Mouse (Mus musculus) lung, postnatal 0 days (tissue): ENCODE measurements at regions not wholly inside any gene's neighbourhood (a gene's known extent, or its start where the extent isn't known, plus 50 kb on each side); places are given as distances from the start of the nearest gene placed in this dataset.

Experiments
- ATAC-seq: fragments of 200-750 bp; cut with Nextera tagmentation; 2 replicates; pipeline ENCODE4 v1.8.0; 2017; ENCODE audit warnings: moderate library complexity
- DNase-seq: peaks from one replicate; pipeline ENCODE4 v3.0.0-alpha.2; 2016; ENCODE audit warnings: low spot score
- H3K27ac ChIP-seq: fragments of 300-500 bp; sonication (generic); 2 replicates; pipeline ENCODE4 v1.5.1; 2014; ENCODE audit warnings: antibody characterized with exemption, mild to moderate bottlenecking, low read length, mixed read lengths
- H3K27me3 ChIP-seq: fragments of 300-500 bp; sonication (generic); replicated peaks from 2 replicates; pipeline ENCODE4 v1.6.1; 2014; ENCODE audit warnings: low read length, mixed read lengths; ENCODE audit not compliant: insufficient read depth
- H3K36me3 ChIP-seq: fragments of 300-500 bp; sonication (generic); 2 replicates; pipeline ENCODE4 v1.6.1; 2014; ENCODE audit warnings: low read length, mixed read lengths; ENCODE audit not compliant: insufficient read depth
- H3K4me1 ChIP-seq: fragments of 300-500 bp; sonication (generic); 2 replicates; pipeline ENCODE4 v1.6.1; 2014; ENCODE audit warnings: antibody characterized with exemption, low read depth, low read length, mixed read lengths; ENCODE audit not compliant: insufficient read depth
- H3K4me2 ChIP-seq: fragments of 300-500 bp; sonication (generic); replicated peaks from 2 replicates; pipeline ENCODE4 v1.6.1; 2014; ENCODE audit warnings: low read depth, mild to moderate bottlenecking, low read length, moderate library complexity, mixed read lengths
- H3K4me3 ChIP-seq: fragments of 300-500 bp; sonication (generic); 2 replicates; pipeline ENCODE4 v1.5.1; 2014; ENCODE audit warnings: low read depth, low read length
- H3K9ac ChIP-seq: fragments of 300-500 bp; sonication (generic); replicated peaks from 2 replicates; pipeline ENCODE4 v1.6.1; 2014; ENCODE audit warnings: low read depth, mild to moderate bottlenecking
- H3K9me3 ChIP-seq: fragments of 300-500 bp; sonication (generic); 2 replicates; pipeline ENCODE4 v1.6.1; 2016; ENCODE audit warnings: low read length, mixed read lengths
- CTCF ChIP-seq: IDR thresholded peaks from 2 replicates; pipeline ENCODE4 v1.5.1; 2016; ENCODE audit warnings: antibody characterized with exemption, mild to moderate bottlenecking
- EP300 ChIP-seq: IDR thresholded peaks from 2 replicates; pipeline ENCODE4 v1.6.1; 2016; ENCODE audit warnings: antibody characterized with exemption, mild to moderate bottlenecking, control low read depth
- WGBS: fragments of 180-500 bp; shearing (Covaris S2); extraction: QIAGEN DNeasy Blood & Tissue Kit; methylation state at CpG from one replicate; pipeline ENCODE4 v1.1.7; 2014; 5-methylcytosine and 5-hydroxymethylcytosine counted together

DNA sequence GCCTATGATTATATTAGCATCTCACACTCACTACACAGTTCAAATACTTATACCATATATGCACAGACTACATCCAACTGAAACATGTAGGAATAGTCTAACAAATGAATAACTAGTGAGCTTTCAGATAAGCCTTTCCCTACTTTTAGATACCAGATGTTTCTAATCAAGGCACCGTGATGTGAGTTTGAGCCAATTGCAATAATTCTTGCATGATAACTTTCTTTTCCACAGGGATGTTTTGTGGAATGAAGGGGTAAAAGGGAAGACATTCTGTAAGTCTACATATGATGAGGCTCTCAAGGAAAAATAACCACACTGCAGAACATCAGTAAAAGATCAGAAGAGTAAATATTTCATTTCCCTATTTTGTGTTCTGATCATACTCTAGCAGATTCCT is 80.7 kb upstream of the Alcam start:
- Histone ChIP-seq H3K27me3 (no peaks in the 10 kb centered on the region), H3K4me1 (no peaks in the 10 kb centered on the region), H3K4me3 (no peak overlapping the region), H3K4me2 (no peak overlapping the region), H3K9ac (no peak overlapping the region), H3K27ac (no peak overlapping the region), H3K9me3 (no peaks in the 10 kb centered on the region), H3K36me3 (no peaks in the 10 kb centered on the region)
- ATAC-seq: no peak
- TF ChIP-seq CTCF (no peak), EP300 (no peak)
- WGBS: 75% methylated on average over 1 of the region's 1 CpGs
- no peak for DNase-seq

DNA sequence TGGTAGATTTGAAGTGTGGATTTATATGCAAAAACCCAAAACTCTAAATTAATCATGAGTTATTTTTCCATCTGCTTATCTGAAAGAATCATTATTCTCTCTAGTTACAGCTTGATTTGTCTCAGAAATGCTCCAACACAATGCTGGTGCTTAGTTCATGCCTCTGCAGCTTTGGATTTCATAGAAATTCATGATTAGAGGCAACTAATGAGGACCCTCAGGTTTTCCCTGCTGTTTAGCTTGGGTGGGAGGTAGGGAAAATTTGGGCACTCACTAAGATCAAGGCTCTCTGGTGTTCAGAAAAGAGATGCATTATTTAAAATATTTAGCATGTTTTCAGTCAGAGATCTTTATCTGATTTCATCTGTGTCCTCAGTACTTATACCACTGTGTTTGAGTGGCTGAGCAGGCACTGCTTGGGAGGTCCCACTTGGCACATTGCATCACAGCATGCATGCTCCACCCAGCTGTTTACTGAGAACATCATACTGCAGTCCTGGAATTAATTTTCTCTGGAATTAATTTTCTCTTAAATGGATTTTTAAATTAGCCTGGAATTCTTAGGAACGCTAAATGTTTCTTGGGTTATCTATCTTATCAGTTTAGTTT is 78.7 kb upstream of the Alcam start:
- H3K27ac ChIP-seq: no peak overlapping the region
- no peaks in the 10 kb centered on the region for H3K4me1 ChIP-seq
- ATAC-seq (no peak), DNase-seq (no peak)
- WGBS: 57% methylated on average over 1 of the region's 1 CpGs
- H3K27me3 ChIP-seq: no peaks in the 10 kb centered on the region
- no peak overlapping the region for H3K4me3 ChIP-seq
- no peaks in the 10 kb centered on the region for H3K9me3 ChIP-seq
- no peaks in the 10 kb centered on the region for H3K36me3 ChIP-seq
- no peak overlapping the region for H3K9ac ChIP-seq
- TF ChIP-seq CTCF: no peak
- TF ChIP-seq EP300: no peak
- no peak overlapping the region for H3K4me2 ChIP-seq

DNA sequence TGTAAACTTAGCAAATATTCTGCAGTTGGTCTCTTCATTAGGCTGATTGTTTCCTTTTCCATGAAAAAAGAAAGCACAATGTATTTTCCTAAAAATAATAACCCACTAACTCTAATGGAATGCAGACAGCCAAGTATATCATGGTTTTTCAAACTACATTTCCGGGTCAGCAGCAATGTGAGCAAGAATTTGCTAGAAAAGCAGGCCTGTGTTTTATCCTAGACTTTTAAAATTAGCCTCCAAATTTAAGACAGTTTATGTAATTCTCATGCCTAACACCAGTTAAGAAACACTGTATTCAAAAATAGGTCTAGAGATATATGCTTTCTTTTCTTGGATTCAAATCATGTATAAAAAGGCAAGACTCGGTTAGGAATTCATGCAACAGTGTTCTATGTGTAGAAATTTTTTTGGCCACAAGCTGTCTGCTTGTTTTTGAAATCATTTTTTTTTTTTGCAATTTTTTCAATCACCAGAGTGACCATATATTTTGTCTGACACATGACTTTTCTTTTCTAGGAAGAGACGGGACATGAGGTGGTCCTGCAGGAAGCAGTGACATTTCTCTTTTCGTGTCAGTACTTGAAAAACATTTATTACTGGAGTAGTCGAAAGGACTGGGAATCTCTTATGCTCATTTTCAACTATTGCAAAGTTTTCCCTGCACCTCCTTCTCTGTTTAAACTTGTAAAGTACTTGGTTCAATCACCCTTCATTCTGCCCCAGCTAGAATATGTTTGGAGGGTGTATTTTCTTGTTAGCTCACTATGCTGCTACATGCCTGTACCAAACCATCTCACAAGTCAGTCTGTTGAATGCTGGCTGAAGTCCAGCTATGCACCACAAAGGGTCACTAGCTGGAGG is 59.9 kb upstream of the Alcam start:
- Histone ChIP-seq H3K36me3 (no peaks in the 10 kb centered on the region), H3K4me2 (no peak overlapping the region), H3K27me3 (no peaks in the 10 kb centered on the region), H3K27ac (no peak overlapping the region), H3K4me3 (no peak overlapping the region), H3K9me3 (no peaks in the 10 kb centered on the region), H3K9ac (no peak overlapping the region), H3K4me1 (no peaks in the 10 kb centered on the region)
- WGBS: 51% methylated on average over 5 of the region's 5 CpGs
- TF ChIP-seq EP300 (no peak), CTCF (no peak)
- DNase-seq (peak; percentile 10), ATAC-seq (no peak)

DNA sequence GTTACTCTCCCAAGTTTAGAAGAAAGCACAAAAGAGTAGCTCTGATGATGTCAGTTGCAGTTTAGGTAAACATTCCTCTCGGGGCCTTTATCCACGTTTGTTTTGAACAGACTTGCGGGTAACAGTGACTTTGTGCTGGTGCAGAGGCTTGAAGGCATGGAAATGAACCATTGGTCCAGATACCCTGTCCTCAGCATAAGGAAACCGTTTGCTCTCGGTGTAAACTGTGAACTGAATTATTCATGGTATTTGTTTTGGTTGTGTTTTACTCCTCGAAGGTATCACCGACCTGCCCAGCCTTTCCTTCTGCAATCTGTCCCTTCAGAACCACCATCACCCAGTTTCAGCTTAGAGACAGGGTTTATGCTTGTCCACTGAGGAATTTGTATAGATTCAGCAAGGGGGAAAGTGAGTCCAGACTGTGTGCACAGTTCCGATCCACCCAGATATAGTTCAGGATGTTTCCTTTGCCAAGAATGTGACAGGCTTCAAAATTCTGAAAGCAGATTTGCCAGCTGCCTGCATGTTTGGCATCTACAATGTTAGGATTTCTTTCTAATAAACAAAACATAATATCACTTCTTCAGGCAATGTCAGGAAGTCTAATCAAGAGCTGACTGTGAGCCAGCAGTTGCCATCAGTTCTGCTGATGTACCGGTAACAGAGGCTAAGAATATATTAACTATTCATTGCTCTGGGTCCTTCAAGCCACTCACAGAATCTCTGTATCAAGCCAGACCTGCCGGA is 54.9 kb upstream of the Alcam start:
- Histone ChIP-seq H3K27ac (no peak overlapping the region), H3K27me3 (no peaks in the 10 kb centered on the region), H3K9me3 (no peaks in the 10 kb centered on the region), H3K36me3 (no peaks in the 10 kb centered on the region), H3K4me1 (no peaks in the 10 kb centered on the region), H3K9ac (no peak overlapping the region), H3K4me3 (no peak overlapping the region), H3K4me2 (no peak overlapping the region)
- ATAC-seq (no peak), DNase-seq (peak; percentile 19)
- WGBS: 37% methylated on average over 10 of the region's 10 CpGs
- TF ChIP-seq CTCF: no peak
- TF ChIP-seq EP300: no peak
